Mouse (Mus musculus) layer of hippocampus, adult 9-10 months (tissue): ENCODE results near the gene Acp6.
"Not testable (repeated sequence)": the region's sequence is repeated elsewhere in the genome, so short reads cannot be mapped to it uniquely, and the experiment has no call there.

Experiments used
- DNase-seq: peaks from one replicate; pipeline ENCODE4 v3.0.0; 2022; ENCODE audit warnings: low spot score

Acp6 gene

DNA sequence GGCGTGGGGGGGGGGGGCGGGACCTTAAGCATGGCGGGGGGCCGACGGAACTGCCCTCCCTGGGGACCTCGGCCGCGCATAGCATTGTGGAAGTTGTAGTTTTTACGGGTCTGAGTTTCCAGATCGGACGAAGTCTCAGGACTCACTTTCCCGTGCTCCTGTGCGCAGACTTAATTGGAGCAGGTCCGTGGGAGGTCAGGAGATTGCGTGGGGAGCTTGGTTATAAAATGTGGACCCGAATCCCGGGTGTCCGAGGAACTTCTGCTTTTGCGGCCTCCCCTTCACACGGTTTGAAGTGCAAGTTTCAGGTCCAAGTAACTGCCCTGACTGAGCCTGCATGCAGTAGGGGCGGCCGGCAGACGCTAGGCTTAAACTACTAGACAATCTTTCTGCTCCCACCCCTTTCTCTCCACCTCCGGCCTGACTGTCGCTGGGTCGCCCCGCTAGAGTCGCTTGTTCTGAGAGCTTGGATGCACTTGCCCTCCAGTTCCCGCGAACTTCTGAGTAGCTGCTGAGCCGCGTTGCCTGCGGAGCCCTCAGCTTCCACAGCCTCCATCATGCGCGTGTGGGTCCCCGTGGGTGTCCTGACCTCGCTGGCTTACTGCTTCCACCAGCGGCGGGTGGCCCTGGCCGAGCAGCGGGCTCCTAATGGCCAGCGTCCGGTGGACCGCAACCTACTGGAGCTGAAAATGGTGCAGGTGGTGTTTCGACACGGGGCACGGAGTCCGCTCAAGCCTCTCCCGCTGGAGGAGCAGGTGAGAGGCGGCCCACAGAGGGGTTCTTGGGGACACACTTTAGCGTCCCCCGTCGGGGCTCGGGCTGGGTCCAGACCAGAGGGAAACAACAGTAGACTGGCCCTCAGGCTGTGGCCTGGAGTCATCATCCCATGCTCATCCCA is at the start of gene Acp6:
TSS of gene Acp6 (plus strand) at position 167 of the 898 bp plus-strand sequence.
- peak; percentile 88 for DNase-seq

DNA sequence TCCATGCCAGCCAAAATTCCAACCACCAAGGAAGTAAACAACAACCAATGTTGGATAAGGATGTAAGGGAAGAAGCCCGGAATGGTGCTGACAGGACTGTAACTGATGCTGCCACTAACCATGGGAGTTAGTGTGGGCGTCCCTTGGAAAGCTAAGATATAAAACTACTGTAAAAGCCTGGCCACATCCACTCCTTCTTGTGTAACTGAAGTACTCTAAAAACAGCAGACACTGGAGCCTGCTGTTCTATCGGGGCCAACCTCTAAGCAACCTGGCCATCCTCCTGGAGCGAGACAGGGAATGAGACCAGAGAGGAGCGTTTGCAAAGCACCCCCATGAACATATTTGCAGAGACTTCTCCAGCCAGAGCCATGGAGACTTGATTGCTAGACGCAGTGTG is 41.1 kb upstream of the Acp6 start:
- no peak for DNase-seq

DNA sequence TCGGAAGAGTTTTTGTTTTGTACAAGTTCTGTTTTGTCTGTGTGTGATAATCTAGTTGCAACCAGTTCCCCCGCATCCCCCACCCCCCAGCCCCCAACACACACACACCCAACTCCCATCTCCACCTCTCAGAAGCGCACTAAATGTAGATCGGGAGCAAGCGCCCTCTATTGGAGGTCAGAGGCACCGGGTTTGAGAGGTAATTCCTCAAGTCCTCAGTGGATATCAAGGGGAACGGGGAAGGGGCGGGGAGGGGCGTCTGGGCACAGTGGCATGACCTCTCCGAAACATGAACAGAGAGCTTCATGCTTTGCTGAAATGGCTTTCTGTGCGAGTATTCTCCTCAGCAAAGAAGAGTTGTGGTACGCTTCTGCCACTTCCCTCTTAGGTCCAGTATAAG is 40.3 kb upstream of the Acp6 start:
- DNase-seq, result no peak

DNA sequence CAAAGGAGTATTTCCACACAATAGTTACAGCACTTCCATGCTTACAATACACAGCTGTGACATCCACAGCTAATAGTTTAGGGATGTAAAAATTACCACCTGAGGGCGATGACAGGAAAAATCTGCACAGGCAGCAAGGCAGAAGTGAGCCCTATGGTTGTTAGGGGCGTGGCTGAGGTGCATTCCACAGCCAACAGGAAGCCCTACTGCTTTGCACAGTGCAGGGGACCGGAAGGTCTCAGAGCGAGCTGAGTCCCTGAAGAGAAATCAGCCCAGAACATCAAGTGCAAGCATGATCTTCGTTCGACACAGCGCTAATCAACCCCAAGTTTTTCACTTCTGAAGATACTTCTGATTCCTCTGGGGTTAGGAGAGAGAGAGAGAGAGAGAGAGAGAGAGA is 34.4 kb upstream of the Acp6 start:
- no peak for DNase-seq

DNA sequence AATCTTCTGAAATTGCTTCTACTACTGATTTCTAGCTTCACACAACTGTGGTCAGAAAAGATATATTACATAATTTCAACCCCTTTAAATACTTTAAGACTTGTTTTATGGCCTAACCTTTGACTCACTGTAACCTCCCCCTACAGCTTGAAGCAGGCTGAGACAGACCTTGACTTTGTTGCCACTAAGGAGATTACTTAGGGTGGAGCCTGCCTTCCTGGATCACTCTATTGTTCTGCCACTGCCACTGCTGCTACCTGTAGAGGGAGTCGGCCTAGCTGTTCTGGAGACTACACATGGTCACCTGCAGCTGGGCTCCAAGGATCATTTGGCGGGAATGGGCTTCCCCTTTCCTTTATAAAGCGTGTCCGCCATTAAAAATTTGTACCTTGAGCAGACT is 29.2 kb upstream of the Acp6 start:
- no peak for DNase-seq

DNA sequence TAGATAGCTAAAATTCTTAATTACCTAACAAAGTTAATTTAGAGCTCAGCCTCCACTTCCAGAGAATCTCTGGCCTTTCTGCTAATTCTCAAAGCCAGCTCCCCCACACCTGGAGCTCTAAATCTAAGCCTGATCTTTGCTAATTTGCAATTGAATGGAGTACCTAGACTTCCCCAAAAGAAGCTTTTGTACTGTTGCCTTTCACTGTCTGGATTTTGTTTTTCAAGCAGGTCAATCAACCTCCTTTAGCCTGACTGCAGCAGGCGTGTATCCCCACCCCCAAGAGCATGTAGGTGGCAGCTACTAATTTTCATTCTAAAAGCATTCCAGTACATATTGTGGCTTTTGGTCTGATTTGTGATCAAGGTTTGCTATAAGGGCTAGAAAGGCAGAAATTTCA is 20.9 kb upstream of the Acp6 start:
- not testable (repeated sequence) for DNase-seq

DNA sequence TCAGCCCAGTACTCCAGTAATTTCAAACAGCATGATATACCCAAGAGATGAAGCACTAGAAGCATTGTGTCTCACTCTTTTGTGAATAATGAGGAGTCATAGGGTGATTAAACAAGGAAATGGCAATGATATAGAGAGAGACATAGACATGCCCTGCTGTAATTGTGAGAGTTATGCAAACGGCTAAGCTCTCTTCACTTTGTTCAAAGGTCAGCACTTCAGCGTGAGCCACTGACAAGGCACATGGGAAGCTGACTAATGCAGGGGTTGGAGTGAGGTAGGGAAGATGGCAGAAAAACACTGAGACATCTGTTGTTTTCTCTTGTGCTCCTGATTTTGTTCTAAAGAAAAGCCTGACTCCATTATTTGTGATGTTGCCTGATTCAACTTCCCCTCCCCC is 7.5 kb upstream of the Acp6 start:
- no peak for DNase-seq

DNA sequence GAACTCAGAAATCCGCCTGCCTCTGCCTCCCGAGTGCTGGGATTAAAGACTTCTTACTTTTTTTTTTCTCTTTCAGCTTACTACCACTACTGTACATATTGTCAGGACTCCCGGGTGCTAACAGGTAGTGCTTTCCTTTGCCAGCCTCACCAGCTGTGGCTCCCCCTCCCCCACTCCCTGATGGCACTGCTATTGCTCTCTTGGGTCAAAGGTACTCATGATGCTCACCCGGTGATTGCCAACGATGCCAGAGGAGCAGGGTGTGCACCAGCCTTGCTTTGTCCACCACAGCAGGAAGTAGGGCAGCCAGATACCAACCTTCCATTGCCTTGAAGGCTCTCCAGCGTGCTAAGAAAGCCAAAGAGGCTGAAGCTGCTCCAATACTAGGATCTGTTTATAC is 2.1 kb upstream of the Acp6 start:
- DNase-seq, result no peak

DNA sequence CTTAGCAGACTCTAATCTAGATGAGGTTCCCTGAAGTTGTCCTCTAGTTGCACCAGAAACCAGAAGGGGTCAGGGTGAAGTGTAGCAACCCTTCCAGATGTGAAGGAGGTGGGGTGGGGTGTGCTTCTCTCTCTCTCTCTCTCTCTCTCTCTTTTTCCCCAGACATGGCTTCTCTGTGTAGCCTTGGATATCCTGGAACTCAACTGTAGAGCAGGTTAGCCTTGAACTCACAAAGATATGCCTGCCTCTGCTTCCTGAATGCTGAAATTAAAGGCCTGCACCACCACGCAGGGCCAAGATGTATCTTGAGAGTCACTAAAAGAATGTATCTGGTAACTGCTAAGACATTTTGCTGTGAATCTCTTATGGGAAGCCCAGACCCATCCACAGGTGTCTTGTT is 1.3 kb upstream of the Acp6 start:
- no peak for DNase-seq

DNA sequence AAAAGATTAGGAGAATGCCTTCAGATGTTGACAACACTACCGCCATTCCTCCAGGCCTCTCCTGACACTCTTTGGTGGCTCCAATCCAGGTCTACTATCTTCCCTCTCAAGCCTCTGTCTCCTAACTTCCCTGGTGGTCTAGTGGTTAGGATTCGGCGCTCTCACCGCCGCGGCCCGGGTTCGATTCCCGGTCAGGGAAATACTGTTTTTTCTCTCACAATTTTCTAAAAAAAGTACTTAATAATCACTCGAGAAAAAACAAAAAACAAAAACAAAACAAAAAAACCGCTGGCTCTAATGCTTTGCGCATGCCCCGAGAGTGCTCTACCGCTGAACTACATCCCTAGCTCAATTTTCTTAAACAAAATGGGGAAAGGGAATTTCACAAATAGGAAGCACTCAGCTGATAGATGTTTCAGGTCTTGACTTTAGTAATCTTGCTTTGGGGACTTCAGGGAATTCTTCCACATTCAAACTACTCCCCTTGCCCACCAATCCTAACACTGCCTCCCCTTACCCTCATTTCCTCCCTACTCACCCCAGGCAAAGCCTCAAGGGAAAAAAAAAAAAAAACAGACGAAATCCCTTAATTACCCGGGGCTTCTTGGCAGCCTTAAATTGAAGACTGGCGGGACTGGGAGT is 498 bp upstream of the Acp6 start:
- DNase-seq, result peak; percentile 95

DNA sequence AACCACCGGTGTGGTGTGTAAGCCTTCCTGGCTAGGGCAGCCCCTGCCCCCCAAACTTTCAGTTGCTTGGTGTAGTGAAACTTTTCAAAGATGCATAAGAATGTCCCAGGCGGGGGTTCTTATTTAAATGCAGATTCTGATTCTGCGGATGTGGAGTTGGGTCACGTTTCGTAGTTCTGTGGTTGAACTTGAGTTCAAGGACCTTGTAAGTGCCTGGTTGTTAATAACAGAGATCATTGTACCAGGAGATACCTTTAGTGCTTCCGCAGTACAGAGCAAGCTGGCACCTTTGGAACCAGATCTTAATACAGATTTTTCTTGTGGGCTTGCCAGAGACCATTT is 903 bp downstream of the Acp6 start:
- no peak for DNase-seq

DNA sequence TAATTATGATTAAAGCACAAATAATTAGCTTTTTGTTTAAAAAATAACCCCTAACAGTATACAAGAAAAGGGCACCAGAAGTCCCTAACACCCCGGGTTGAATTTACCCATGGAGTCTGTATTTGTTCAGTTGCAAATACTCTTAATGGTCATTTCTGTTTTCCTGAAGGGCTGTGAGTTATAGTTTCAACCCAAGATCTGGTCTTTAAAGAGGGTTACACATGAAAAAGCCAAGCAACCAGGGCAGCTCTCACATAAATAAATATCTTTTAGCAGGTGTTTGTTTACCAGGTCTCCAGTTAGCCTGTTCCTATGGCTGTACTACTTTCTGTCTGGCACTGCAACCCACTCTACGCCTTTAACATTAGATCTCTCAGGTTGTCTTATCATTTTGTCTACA is 1.4 kb downstream of the Acp6 start:
- DNase-seq, result no peak

DNA sequence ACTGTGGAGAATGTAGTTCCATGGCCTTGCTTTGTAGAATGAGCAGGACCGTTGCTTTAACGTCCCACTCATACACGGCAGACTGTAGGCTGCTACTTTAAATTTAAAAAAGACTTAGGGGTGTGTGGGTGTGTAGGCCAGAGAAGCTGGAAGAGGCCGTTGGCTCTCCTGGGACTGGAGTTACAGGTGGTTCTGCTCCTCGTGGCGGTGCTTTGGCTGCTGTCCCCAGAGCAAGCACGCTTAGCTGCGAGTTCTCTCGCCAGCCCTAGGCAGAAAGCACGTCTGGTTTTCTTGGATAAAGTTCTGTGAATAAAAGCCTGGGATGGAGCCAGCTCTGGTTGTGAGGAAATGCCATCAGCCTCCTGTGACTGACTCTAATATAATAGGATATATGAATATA is 2.3 kb downstream of the Acp6 start:
- DNase-seq, result no peak

DNA sequence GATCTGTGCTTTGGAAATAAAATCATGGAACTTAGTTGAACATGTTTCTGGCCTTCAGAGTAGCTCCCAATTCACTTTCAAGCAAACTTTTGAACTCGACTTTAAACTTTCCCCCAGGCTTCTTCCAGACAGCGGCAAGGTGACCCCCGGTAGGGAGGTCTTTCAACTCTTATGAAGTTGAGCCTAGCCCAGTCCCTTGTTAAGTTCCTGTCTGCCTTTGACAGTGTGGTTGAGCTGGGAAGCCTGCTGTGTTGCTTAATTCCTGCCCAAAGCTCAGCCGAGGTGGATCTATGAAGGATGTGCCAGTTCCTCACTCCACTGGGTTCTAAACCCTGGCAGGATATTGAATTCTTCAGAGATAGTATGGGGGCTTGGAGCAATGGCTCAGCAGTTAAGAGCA is 3.2 kb downstream of the Acp6 start:
- no peak for DNase-seq

DNA sequence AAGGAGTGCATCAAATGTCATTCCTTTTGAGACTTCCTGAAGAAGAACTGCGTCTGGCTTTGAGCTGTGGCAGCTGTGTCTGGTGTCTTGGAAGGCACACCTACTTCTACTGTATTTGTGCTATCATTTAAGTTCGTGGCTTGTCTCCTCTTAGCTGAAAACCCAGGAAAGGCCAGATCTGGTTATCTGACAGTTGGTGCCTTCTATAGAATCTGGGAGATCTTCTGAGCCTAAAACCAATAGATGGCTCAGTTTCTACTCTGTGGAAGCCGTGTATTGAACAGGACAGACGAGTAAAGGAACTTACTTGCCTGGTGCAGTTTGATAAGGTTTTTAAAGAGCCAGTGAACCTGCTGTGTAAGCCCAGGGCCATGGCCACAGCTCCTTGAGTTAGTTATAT is 5.9 kb downstream of the Acp6 start:
- no peak for DNase-seq

DNA sequence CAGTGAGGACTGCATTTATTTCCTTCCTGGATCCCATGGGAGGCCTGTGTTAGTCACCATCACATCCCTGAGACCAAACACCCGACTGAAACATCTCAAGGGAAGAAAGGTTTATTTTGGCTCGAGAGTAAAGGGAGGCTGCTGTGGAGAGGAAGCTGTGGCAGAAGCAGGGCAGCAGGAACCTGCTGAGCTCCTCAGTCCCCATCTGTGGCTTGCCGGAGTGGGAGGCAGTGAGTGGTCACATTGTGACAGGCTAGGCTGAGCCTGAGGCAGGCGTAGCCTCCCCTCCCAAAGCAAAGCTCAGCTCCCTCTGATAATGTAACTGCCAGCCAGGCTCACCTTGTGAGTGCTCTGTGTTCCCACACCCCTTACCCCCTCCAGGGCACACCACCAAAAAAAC is 8.5 kb downstream of the Acp6 start:
- no peak for DNase-seq

DNA sequence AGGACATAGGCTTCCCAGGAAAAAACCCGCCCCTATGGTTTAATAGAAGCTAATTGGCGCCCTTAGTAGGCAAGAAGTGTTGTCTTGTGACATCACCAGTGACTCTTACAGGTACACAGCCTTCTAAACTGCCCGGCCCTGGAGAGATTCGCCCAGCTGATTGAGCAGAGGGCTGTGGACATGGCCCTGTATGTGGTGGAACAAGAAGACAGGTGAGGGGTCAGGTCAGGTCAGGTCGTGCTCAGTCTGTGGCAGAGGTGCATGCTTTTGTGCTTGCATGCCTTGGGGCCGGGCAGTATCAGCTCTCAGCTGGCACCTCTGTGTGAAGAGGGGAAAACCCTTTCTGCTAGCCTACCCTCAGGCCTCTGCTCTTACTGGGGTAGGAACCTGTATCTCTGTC is 13.0 kb downstream of the Acp6 start:
- no peak for DNase-seq

DNA sequence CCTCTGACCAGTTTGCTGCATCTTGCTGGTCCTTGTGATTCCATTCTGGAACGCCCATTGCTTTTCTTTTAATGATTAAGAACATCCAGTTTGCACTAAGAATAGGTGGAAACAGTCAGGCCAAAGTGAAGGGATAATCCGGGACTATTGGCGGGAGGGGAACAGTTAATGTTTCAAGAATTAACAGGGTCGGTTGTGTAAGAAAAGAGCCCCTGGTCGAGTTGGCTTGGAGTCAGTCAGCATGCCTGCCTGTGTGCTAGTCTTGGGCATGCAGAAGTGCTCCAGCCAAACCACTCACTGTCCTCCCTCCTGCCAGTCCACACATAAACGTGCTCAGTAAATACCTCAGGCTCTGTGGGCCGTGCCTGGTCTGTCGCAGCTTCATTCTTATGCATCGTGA is 13.7 kb downstream of the Acp6 start:
- DNase-seq, result no peak

DNA sequence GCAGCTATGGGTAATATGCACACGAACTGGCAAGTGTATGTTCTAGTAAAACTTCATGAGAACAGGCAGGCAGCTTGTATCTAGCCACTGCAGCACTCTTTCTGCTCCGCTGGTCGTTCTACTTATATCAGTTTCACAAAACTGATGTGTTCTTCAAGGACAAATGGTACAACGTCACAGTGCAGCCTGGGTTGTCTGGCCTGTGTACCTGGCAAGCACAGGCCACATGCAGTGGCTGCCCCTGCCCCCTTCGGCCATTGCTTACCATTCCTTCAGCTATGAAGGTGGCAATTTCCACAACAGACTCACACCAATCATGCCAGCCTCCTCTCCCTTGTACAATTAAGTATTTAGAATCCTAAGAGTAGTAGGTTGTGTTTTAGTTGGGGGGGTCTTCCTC is 14.1 kb downstream of the Acp6 start:
- DNase-seq, result no peak

DNA sequence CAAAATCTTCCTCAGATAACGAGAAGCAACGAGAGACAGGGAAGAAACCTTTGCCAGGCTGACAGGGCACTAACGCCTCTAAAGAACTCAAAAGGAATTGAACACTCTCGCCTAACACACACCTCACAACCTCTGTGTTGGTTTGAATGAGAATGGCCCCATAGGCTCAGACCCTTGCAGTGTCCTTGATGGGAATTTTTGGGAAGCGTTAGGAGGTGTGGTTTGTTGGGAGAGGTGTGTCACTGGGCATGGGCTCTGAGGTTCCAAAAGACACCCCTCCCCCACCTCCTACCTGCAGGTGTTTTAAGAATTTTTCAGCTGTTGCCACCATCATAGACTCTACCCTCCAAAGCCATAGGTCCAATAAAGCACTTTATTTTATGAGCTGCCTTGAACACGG is 20.3 kb downstream of the Acp6 start:
- no peak for DNase-seq

DNA sequence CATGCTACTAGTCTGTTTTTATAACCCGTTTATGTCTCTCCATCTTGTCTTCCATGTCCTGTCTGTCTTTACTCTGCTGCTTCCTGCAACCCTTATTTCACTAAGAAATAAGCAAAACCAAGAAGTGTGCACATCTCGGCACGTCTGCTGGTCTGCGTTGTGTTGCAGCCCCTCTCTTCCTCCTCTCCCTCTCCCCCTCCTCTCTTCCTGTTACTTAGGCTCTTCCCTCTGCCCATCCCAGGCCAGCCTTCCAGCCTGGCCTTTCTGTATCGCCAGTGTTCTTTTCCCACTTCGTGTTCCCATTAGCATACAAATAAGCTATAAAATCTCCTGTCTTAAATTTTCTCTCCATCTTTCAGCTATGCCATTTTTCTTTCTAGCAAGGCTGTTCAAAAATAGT is 21.9 kb downstream of the Acp6 start:
- no peak for DNase-seq

DNA sequence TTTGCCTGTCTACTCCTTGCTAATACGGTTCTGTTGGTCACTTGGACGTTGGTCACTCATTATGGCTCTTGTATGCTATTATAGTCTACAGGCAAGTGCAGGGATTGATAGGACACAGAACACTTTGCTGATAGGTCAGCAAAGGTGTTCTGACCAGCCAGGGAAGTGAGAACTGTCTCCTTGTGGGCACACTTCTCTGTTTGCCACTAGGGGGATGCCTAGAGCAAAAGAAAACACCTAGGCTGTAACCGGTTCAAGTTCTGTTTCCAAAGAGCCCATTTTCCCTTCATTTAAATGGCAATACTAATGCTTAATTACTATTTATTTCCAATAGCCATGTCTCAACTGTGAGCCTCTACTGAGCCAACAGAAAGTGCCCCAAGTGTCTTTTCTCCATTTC is 25.2 kb downstream of the Acp6 start:
- DNase-seq, result no peak

DNA sequence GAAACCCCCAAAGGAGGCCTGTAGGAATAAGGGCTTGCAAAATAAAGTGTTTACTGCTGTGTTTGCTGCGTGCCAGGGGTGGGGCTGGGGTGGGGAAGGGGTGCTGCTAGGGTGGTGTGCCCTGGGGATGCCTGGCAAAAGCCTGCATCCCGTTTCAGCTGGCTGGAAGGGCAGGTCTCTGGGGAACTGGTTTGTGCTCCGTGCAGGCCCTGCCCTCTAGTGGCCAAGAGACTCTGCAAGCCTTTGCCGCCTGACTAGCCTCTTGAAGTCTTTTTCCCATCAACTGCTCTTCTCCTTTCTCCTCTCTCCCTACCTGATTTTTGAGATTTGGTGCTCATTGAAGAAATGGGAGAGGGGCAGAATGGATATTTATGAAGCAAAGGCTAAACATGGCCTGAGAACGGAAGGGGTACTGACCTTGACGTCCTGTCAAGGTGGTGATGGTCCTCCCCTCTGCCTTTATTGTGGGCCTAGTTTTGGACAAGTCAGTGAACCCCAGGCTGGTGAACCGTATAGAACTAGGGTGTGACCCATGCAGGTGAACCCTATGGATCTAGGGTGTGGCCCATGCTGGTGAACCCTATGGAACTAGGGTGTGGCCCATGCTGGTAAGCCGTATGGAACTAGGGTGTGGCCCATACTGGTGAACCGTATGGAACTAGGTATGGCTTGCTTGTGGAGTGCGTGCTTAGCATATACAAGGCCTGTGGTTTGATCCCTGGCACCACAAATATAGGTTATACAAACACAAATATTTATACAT is 26.7 kb downstream of the Acp6 start:
- DNase-seq, result peak; percentile 49
